Mouse (Mus musculus) ES-Bruce4 (cell line): Measurements from ENCODE around the gene Etnk1.

ENCODE experiments used
- CTCF ChIP-seq: IDR thresholded peaks from one replicate; pipeline ENCODE4 v1.8.1; 2011; ENCODE audit warnings: low read depth, low read length
- POLR2A ChIP-seq: IDR thresholded peaks from one replicate; pipeline ENCODE4 v1.8.1; 2011; ENCODE audit warnings: low read length; ENCODE audit not compliant: insufficient read depth

GRCm38 (mm10) chr6:143176076-143176475, 9.1 kb downstream of the Etnk1 start:
- TF ChIP-seq CTCF: no peak
- TF ChIP-seq POLR2A: no peak
